Mouse (Mus musculus) E14TG2a.4 (cell line): Measurements from ENCODE around the gene Csf3.

Experiments
- CTCF ChIP-seq: conservative IDR thresholded peaks from 2 replicates; pipeline ENCODE4 v1.5.1; 2014; ENCODE audit warnings: low read length
- NANOG ChIP-seq: IDR thresholded peaks from 2 replicates; pipeline ENCODE4 v1.6.1; 2014; ENCODE audit warnings: borderline replicate concordance, low read length, mixed read lengths
- POU5F1 ChIP-seq: IDR thresholded peaks from 2 replicates; pipeline ENCODE4 v1.6.1; 2014; ENCODE audit warnings: low read length, borderline replicate concordance

DNA sequence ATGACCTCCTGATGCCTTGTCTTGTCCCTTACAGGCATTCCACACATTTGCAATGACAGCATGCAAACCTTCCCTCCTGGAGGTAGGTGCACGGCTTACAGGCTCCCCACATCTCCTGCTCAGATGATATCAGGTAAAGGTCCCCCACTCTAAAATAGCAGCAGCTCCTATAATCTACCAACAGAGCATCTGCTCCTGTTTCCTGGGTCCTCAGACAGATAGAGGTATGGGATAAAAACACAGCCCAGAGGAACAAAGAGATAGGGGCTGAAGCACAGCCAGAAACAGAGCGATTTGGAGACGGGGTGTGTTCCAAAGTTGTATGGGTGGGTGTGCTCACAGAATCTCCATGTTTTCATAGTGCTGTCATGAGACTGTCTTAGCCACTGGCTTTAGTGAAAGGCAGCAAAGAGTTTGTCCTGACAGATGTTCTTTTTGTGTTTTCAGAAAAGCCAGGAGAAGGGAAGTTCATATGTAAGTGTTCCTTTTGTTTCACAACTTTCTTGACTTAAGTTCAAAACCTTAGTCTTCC lies 29.7 kb upstream of the Csf3 start:
- TF ChIP-seq CTCF (no peak), NANOG (no peak), POU5F1 (no peak)
